Mouse (Mus musculus) erythroblast, embryonic 14.5 days (primary cell): ENCODE data around the gene Tnfsf18.

ENCODE experiments used
- GATA1 ChIP-seq: IDR thresholded peaks from 2 replicates; pipeline ENCODE4 v1.6.1; 2012; ENCODE audit warnings: low read length, inconsistent platforms, mixed read lengths
- TAL1 ChIP-seq: IDR thresholded peaks from 3 replicates; pipeline ENCODE4 v1.6.1; 2012; ENCODE audit warnings: low read length, inconsistent platforms, mixed read lengths

- TF ChIP-seq GATA1 (no peak), TAL1 (no peak)
Measured at GRCm38 (mm10) chr1:161491766-161492165, 2.7 kb upstream of the Tnfsf18 start.
